Mouse (Mus musculus) adrenal gland (tissue): ENCODE measurements around the gene S100a14.

Experiments
- intact Hi-C: fragments of 180-260 bp; cut with DNase I; formaldehyde crosslinking; loops from one replicate; pipeline ENCODE4 v1.15.1; 2025
- long read RNA-seq, 2 experiments: library from polyadenylated mRNA; unstranded; transcript quantifications; one replicate each; pipeline ENCODE4 v2.0.0; 2020; ENCODE audit warnings: borderline replicate concordance in 1 of 2; ENCODE audit not compliant: insufficient replicate concordance in 1 of 2

Gene S100a14
- long read RNA-seq, experiment 1, result 0 reads
- long read RNA-seq, experiment 2, result 0 reads

DNA sequence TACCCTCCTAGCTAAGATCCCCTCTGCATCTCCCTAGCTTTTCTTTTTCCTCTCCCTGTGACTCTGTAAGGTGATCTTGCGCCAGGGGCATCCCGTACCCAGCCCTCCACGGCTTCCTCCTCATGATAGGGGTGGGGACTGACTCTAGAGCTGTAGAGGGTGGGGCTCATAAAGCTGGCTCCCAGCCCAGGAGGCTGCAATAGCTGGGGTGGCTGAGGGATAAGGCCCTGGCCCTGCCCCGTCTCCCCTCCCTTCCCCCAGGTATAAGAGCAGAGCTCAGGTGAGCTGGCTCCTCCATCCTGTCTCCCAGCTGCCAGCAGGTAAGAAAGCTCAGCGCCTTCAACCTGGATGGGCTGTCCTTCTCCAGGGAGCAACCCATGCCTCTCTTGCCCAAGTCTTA is at the start of gene S100a14:
Gene S100a14, plus strand, starts transcription at position 277 of the 400 bp plus-strand sequence.
- intact Hi-C loops, result loop anchor here (5.0 kb wide), 1 partner anchor 56 kb away; no protein-coding TSS in a partner anchor

DNA sequence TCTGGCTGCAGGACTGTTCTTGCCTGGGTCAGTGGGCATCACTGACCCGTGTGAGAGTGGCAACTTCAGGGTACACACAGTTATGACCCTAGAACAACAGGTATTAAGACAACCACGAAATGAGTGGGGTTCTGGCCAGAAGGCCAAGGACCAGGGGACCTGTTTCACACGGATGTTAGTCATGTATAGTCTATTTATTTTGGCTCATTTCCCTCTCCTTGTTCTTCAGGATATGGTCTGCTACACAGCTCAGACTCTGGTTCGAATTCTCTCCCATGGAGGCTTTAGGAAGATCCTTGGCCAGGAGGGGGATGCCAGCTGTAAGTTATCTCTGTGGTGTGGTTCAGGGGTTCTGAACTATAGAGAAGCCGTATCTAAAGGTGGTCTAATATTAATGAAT is 39.7 kb upstream of the S100a14 start:
- intact Hi-C loops, result no loop called here

DNA sequence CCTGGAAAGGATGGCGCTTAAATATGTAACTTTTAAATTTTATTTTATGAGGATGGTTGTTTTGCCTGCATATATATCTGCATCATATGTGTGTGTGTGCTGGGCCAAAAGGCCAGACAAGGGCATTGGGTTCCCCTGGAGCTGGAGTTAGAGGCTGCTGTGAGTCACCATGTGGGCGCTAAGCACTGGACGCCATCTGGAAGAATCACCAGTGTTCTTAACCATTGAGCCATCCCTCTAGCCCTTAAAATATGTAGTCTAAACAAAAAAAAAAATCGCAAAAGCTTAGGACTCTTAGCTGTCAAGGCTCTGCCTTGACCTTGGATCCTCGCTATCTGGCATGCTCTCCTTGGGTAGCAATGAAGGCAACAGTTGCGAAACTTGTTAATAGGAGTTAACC is 38.1 kb upstream of the S100a14 start:
- intact Hi-C loops, result no loop called here

DNA sequence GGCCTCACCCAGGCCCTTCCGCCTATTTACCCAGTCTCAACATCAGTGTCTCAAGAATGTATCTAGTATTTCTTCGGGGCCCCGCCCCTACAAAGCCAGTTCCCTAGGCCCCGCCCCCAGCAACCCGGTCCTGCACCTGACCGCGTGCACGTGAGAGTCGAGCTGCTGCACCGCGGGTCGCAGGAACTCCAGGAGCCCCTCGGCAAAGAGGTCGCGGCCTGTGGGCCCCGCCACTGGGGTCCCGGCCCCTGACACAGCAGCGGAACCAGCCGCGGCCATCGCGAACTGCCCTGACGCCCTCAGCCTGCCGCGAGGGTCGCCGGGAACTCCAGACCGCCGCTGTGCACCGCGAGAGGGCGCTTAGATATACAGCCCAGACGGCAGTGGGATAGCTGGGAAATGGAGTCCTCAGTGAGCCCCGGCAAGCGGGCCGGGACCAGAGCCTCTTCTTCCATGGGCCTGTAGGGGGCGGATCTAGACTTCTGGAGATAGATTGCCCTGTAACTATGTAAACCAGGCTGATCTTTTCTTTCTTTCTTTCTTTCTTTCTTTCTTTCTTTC is 35.9 kb upstream of the S100a14 start, which contains the start of gene Snapin:
Gene Snapin, minus strand, starts transcription at position 338 of the 561 bp plus-strand sequence.
- intact Hi-C loops, result no loop called here

DNA sequence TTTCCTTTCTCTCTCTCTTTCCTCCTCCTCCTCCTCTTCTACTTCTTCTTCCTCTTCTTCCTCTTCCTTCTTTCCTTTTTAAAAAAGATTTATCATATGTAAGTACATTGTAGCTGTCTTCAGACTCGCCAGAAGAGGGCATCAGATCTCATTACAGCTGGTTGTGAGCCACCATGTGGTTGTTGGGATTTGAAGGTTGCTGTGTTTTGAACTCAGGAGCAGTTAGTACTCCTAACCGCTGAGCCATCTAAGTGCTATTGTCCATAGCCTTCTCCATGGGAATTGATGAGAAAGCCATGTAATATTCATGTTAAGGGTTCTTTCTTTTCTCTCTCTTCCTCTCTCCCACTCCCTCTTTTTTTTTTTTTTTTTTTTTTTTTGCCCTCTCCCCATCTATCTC is 35.3 kb upstream of the S100a14 start:
- intact Hi-C loops, result no loop called here

DNA sequence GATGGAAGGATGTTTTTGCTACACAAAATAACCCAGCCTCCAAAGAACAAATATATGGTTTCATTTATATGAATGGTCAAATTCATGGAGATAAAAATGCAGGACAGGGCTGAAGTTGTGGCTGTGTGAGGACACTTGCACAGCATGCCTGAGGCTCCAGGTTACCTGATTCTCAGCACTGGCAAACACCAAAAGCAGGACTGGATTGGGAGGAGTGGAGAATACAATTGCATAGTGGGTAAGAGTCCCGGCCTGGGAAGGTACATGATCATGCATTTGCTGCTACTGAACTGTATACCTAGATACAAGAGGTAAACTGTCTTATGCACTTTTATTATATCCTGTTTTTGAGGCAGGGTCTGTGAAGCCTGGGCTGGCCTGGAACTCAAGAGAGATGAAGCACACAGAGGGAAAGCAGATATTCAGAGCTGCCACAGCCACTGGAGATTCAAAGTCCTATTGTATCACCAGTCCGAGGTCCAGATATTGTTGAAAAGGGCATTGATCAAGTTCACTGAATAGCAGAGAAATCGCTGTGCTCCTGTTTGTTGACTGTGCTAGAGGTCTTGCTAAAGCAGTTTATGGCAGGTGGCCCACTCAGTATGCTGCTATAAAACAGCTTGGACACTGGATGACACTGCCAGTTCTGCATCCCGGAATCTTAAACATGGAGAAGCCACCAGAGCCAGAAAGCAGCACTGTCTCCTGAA is 32.7 kb upstream of the S100a14 start:
- intact Hi-C loops, result no loop called here

DNA sequence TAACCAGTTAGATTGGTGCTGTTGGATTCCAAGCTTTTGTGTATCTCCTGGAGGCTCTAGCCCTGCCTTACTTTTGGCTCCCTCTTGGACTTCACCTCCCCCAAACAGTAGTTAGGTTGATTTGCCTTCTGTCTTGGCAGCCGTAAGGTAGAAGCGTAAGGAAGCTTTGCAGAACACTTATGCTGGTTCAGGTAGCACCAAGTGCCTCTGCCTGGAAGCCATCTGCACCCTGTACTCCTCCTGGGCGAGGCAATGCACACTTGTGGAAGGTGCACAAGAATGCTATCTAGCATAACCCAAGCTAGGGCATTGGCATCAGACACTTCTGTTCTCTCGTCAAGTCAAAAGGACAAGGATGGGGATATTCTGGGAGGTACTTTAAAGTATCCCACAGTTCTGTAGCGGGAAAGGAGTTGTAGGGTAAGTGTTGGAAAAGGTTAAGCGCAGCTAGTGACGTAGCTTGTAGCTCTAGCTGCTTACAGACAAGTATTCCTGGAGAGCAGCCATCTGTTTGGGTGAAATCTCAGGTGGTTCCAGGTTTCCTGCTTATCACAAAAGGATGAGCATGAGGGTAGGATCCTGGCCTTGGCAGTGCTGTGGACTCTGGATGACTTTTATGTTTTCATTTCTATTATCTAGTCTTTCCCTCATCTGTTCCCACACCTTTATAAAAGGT is 30.7 kb upstream of the S100a14 start:
- intact Hi-C loops, result no loop called here

DNA sequence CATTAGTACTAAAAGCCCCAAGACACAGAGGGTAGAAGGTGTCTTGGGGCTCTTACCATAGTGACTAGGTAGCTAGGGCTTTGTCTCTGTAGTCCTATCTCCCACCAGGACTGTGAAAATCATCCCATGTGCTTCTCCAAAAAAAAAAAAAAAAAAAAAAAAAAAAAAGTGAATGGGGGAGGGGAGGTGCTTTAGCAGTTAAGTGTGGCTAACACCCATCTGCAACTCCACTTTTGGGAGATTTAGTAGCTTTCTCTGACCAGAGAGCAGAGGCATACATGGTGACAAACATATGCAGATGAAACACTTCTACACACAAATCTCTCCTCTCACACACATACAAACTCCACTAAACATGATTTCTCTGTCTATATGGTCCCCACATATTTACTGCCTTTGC is 29.1 kb upstream of the S100a14 start:
- intact Hi-C loops, result no loop called here

DNA sequence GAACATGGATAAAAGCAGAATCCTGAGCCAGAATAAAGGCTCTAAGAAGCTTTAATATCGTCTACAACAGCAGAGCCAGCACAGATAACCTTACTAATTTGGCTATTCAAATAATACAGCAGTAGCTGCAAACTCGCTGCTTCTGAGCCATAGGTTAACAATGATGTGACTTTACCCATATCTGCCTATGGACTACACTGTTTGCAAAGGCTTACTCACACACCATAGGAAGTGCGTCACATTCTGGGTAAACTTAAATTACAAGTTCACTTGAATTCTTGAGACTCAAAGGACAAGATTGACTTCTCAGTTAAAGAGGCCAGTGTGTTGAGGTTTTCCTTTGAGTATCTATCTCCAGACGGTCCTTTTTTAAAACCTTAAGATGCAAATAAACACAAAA is 23.2 kb upstream of the S100a14 start:
- intact Hi-C loops, result no loop called here

DNA sequence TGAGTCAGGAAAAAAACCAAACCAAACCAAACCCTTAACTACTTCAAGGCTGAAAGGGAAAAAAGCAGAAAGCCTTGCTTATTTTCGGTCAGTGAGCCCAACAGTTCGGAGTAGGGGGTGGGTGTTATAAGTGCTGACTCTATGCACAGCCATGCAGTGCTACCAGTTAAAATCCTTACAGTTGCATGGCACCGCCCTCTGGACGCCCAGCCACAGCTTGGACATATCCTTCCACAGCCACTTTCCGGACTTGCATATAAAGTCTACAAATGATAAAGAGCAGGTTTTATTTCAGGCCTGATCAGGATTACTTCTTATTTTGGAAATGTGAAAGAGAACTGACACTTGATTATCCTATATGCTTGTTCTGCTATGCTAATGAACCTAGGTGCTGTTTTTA is 21.4 kb upstream of the S100a14 start:
- intact Hi-C loops, result no loop called here

DNA sequence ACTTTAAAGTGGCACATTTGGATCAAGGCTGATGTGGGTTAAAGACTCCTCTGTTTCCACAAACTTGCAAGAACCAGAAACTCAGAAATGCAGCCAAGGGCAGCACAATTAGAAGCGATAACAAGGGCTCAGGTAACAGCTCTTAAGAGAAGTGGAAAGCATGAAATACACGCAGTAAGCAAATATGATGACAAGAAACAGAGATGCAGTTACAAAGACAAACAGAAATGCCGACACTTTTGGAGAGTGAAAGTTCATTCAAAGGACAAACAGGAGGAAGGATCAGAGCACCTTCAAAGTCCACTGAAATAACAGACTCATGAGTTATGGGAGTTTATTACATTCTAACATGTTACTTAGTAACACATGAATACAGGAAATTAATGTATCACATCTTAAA is 20.3 kb upstream of the S100a14 start:
- intact Hi-C loops, result no loop called here

DNA sequence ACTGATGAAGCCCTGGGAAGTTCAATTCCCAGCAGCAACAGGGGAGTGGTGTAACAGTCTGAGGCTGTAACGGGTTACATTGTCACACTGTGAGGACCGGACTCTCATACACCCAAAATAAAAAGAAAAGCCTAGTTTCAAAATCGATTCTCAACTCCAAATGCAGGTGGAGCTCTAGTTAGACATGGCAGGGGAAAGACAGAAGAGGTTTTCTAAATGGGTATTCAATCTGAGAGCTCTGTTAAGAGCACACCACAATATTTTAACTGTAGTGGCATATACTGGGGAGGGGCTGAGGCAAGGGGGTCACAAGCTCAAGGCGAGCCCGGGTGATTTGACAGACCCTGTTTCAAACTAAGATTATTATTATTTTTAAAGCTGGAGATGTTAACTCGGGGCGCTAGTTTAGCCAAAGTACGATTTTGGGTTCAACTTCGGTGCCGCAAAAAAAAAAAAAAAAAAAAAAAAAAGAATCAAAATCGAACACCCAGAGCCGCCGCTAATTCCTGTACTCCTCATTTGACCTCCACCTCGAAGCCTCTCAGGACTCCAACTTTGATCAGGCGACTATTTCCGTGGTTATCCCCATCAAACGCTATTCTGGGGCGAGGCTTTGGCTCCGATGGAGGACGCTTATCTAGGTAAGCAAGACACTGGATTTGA is 18.2 kb upstream of the S100a14 start:
- intact Hi-C loops, result no loop called here

DNA sequence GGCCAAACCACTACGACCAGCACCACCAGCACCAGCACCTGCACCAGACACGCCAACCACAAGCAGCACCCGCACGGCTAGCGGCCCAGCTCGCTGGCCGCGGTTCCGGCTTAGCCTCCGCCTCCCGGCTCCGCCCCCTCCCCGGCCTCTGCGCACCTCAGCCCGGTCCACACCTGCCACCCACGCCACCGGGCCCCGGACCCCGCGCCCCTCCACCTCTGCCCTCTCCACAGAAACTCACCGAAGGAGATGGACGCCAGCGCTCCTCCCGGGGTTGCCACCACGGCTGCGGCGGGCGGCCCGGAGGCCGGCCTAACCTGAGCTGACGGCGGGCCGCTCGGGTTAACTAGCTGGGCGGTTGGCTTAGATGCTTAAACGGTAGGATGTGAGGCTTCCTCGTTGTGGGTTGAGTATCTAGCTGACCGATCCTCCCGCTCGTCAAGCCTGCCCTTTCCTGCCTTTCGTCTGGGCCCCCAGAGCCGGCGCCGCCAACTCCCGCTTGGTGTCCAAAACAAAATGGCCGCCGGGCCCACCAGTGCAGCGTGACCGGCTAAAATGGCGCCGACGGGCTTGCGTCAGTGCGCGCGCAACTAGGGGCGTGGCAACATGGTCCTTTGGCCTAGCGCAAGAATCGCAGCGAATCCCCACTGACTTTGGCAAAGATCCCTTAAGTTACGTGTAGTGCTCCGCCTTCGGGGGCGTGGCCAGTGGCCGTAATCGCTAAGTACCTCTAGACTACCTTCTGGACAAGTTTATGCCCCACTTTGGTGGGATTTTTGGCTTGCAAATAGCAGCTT is 17.5 kb upstream of the S100a14 start, which contains the start of gene Chtop:
Gene Chtop, minus strand, starts transcription at position 549 of the 797 bp plus-strand sequence.
- intact Hi-C loops, result no loop called here

DNA sequence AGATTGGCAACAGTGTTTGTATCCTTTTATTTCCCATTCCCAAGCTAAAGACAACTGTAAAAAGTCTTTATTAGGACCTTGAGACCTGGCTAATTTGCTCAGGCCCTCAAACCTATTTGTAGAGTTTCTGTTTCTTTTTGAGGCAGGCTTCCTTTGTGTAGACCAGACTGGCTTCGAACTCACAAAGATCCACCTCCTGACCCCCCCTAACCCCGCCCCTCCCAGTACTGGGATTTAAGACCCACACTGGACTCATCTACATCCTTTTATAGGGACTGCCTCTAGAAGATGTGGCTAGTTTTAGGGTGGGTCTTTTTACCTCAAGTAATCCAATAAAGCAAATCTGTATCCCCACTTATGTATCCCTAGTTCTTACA is 16.9 kb upstream of the S100a14 start:
- intact Hi-C loops, result no loop called here

DNA sequence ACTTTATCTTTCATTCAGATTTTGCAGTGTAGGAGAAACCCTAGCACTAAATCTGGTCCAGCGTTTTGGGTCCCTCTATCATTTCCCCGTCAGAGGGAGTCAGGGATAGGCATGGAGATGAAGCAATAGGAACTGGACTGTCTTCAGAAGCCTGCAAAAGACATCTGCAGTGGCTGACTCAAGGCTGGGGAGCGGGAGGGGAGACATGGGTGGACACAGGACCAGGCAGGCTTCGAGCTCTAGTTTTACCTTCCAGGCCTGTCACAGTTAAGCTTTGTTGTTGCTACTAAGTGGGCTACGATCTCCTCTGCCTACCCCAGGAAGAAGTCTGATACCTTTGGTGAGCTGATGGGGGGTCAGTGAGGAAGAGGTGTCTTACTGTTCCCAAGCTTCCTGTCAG is 14.4 kb upstream of the S100a14 start:
- intact Hi-C loops, result no loop called here

DNA sequence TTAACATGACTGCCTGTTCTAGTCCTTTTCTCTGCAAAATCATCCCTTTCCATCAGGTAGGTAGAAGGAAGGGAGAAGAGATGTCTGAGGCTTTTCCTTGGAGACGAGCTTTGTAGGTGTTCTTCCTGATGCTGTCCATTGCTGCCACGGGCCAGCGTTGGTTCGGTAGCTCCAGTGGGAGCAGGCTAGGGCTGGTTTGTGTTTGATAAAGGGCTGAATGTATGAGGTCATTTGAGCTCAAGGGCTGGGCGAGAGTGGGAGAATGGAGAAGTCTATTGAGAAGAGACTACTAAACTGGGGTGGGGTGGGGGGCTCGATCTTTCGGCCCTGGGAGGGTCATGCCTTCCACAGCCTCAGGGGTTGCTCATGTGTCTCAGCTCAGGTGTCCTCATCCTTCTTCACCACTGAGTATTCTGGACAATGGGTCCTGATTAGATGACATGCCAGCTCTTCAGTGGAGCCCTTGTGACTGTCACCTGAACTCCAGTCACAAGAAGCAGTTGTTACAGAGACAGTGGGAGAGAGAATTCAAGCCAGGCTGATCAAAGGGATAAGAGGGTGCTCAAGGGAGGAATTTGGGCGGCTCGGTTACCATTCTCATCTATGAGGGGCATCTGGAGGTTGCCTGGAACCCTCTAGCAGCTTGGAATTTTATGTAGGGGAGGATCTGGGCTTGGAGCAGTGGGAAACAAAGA is 13.6 kb upstream of the S100a14 start:
- intact Hi-C loops, result no loop called here

DNA sequence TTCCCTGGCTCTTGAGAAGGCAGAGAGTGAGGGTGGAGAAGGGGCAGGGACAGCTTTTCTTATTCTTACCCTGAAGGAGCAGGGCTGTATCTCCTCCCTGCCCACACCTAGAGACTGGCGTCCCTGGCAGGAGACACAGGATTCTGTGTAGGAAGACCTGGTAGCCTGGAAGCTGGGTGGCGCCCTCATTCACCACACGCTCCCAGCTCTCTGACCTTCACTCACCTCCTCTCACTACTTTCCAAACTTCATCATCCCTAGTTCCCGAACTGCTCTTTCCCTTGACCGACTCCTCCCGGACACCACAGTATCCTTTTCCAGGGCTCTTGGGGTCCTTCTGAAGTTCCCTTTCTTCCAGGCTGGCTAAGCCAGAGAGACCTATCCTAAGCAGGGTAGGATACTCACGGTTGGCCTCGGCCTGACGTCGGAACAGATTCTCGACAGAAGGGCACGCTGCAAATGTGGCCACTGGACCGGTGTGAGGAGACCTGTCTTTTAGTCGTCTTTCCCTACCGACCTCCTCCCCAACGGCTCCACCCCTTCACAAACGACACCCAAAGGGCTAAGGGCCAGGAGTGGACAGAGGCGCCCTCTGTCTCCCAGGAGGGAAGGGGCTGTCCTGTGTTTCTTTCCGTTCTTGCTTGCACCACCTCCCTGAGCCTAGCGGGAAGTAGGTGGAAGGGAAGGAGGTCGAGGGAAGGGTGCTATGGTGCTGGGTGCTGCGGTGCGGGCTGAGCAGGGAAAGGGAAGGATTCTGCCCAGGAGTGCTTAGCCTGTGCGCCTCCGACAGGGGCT is 12.7 kb upstream of the S100a14 start, which contains the start of the genes S100a1 and S100a13:
Gene S100a1, minus strand, starts transcription at position 597 of the 795 bp plus-strand sequence.
Gene S100a13, plus strand, starts transcription at position 640 of the 795 bp plus-strand sequence.
- intact Hi-C loops, result no loop called here

DNA sequence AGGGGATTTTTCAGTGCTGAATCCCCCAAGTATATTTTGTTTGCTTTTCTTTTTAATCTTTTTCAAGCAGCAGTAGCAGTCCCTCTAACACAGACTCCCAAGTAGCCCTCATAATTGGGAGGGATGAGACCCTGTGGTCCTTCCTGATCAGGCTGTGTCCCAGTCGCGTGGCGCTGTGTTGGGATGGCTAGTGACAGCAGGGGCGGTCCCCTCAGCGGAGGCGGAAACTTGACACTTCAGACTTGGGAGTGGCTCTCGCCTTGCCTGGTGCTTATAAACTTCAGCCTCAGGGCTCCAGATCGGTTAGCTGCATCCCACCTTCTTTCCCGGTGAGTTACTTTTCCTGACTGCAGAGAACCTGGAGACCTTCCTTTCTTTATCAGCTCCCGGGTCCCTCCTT is 12.0 kb upstream of the S100a14 start:
- intact Hi-C loops, result no loop called here

DNA sequence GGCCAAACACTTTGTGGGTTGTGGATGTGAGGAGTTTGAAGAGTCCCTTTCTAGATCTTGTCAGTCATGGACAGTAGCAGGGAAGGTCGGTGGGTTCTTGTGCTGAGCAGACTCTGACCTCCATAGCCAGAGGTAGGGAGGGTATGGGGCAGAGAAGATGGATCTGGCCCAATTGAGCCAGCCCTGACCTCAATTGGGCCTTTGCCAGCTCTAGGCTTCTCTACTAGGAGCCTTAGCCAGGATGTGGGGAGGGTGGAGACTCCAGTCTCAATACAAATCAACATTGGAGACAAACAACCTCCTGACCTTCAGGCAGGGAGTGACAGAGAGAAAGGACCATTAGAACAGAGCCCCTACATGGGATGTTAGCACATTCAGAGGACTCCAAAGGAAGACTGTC is 11.4 kb upstream of the S100a14 start:
- intact Hi-C loops, result no loop called here

DNA sequence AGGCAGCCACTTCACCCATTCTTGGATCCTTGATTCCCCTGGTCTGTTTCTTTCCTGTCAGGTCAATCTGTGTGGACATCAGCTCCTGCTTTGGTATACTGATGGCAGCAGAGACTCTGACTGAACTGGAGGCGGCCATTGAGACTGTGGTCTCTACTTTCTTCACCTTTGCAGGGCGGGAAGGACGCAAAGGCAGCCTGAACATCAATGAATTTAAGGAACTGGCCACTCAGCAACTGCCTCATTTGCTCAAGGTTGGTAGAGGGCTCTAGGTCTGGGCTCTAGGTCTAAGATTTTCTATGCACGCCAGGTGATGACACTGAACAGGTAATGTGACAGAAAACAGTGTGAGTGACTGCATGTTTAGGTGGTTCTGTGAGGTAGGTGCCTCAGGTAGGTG is 10.9 kb upstream of the S100a14 start:
- intact Hi-C loops, result no loop called here
